In the genomic region with DNA sequence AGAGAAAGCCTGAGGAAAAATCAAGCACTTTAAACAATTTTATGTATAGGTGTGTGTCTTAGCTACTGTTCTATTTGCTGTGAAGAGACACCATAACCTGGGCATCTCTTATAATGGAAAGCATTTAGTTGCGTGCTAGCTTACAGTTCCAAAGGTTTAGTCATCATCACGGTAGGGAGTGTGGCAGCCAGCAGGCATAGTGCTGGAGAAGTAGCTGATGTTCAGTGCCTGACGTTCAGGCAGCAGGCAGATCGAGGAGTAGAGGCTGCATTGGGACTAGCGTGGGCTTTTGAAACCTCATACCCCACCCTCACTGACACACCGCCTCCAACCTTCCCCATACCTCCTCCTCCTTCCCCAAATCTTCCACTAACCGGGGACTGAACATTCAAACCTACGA, we compare ENCODE assay signal across 27 mouse cellular contexts. TPM values are rescaled to one million over a fixed set of nuclear protein-coding genes. Genes with fewer than 3 reads are reported as not detected.
"Had no signal": no experiment of that assay in that cellular context is flagged by ENCODE, and none has a peak within 500 bp of the region (broad histone marks: within the 10 kb centered on the region; RNA-seq: fewer than 3 reads in every experiment).

No protein-coding gene starts in this region.

- DNase-seq: cerebellum, adult 8-10 months; cerebellum, adult 9-11 months; cerebellum, postnatal 10 days; cerebellum, postnatal 14 days; cerebellum, postnatal 25 days; cerebellum, postnatal 36 days; embryo, embryonic 11 days; forebrain, postnatal 0 days; gastrocnemius, adult 2 months; gastrocnemius, postnatal 10 days; gastrocnemius, postnatal 14 days; gastrocnemius, postnatal 25 days; gastrocnemius, postnatal 36 days; heart, adult 18-20 months; heart, adult 2 months had no signal

- H3K4me2 ChIP-seq: embryonic facial prominence, embryonic 12.5 days; embryonic facial prominence, embryonic 13.5 days; embryonic facial prominence, embryonic 15.5 days; forebrain, embryonic 12.5 days; forebrain, embryonic 13.5 days; forebrain, embryonic 15.5 days had no signal

- H3K9ac ChIP-seq: embryonic facial prominence, embryonic 12.5 days; embryonic facial prominence, embryonic 13.5 days; embryonic facial prominence, embryonic 15.5 days; forebrain, embryonic 12.5 days; forebrain, embryonic 13.5 days; forebrain, embryonic 15.5 days; forebrain, postnatal 0 days had no signal

- H3K4me1 ChIP-seq: embryonic facial prominence, embryonic 10.5 days; embryonic facial prominence, embryonic 12.5 days; embryonic facial prominence, embryonic 13.5 days; embryonic facial prominence, embryonic 15.5 days; forebrain, embryonic 10.5 days; forebrain, embryonic 12.5 days; forebrain, embryonic 13.5 days; forebrain, embryonic 15.5 days had no signal

- H3K36me3 ChIP-seq: embryonic facial prominence, embryonic 10.5 days; embryonic facial prominence, embryonic 12.5 days; embryonic facial prominence, embryonic 13.5 days; embryonic facial prominence, embryonic 15.5 days; forebrain, embryonic 10.5 days; forebrain, embryonic 12.5 days; forebrain, embryonic 15.5 days; heart, embryonic 10.5 days had no signal

- H3K4me3 ChIP-seq: embryonic facial prominence, embryonic 10.5 days; embryonic facial prominence, embryonic 12.5 days; embryonic facial prominence, embryonic 13.5 days; embryonic facial prominence, embryonic 15.5 days; erythroblast, embryonic 14.5 days; forebrain, embryonic 10.5 days; forebrain, embryonic 12.5 days; forebrain, embryonic 13.5 days; forebrain, embryonic 15.5 days; gastrocnemius, adult 2 months; heart, adult 2 months; heart, embryonic 10.5 days had no signal

- ATAC-seq: forebrain, embryonic 13.5 days; forebrain, embryonic 14.5 days; forebrain, embryonic 15.5 days; forebrain, embryonic 16.5 days; forebrain, postnatal 0 days had no signal

- H3K27me3 ChIP-seq: embryonic facial prominence, embryonic 12.5 days; embryonic facial prominence, embryonic 13.5 days; embryonic facial prominence, embryonic 15.5 days; forebrain, embryonic 12.5 days; forebrain, embryonic 13.5 days; forebrain, embryonic 15.5 days had no signal

- H3K9me3 ChIP-seq: embryonic facial prominence, embryonic 10.5 days; embryonic facial prominence, embryonic 12.5 days; embryonic facial prominence, embryonic 13.5 days; embryonic facial prominence, embryonic 15.5 days; forebrain, embryonic 10.5 days; forebrain, embryonic 12.5 days; forebrain, embryonic 13.5 days; forebrain, embryonic 15.5 days; heart, embryonic 10.5 days had no signal

- H3K27ac ChIP-seq: embryonic facial prominence, embryonic 10.5 days; embryonic facial prominence, embryonic 12.5 days; embryonic facial prominence, embryonic 13.5 days; embryonic facial prominence, embryonic 15.5 days; forebrain, embryonic 10.5 days; forebrain, embryonic 12.5 days; forebrain, embryonic 13.5 days; forebrain, embryonic 15.5 days; gastrocnemius, adult 2 months; heart, adult 2 months; heart, embryonic 10.5 days had no signal

RNA-seq across cellular contexts. Expression of gene Gpt2, which starts 21.6 kb away (rescaled TPM):
- polyA plus RNA-seq: erythroblast, embryonic 14.5 days had no signal
